Mouse (Mus musculus) embryonic facial prominence, embryonic 14.5 days (tissue): ENCODE measurements around the gene Rpgrip1. TPM values are rescaled to one million over a fixed set of nuclear protein-coding genes. Genes with fewer than 3 reads are reported as not detected.
"Not testable (repeated sequence)": the region's sequence is repeated elsewhere in the genome, so short reads cannot be mapped to it uniquely, and the experiment has no call there.

Experiments used
- ATAC-seq: fragments of 200-750 bp; cut with Nextera tagmentation; 2 replicates; pipeline ENCODE4 v1.8.0; 2017; ENCODE audit warnings: low read depth, moderate number of reproducible peaks, moderate TSS enrichment
- DNase-seq: peaks from one replicate; pipeline ENCODE4 v3.0.0-alpha.2; 2015; ENCODE audit warnings: low spot score
- H3K27ac ChIP-seq: fragments of 300-500 bp; sonication (generic); replicated peaks from 2 replicates; pipeline ENCODE4 v1.5.1; 2014; ENCODE audit warnings: low read depth, mild to moderate bottlenecking, low read length, moderate library complexity
- H3K27me3 ChIP-seq: fragments of 300-500 bp; sonication (generic); replicated peaks from 2 replicates; pipeline ENCODE4 v1.6.1; 2014; ENCODE audit warnings: low read length; ENCODE audit not compliant: control insufficient read depth, insufficient read depth
- H3K36me3 ChIP-seq: fragments of 300-500 bp; sonication (generic); 2 replicates; pipeline ENCODE4 v1.6.1; 2014; ENCODE audit warnings: low read length, mixed read lengths; ENCODE audit not compliant: control insufficient read depth, insufficient read depth
- H3K4me1 ChIP-seq: fragments of 300-500 bp; sonication (generic); 2 replicates; pipeline ENCODE4 v1.6.1; 2014; ENCODE audit warnings: antibody characterized with exemption, low read length; ENCODE audit not compliant: control insufficient read depth, insufficient read depth
- H3K4me2 ChIP-seq: fragments of 300-500 bp; sonication (generic); 2 replicates; pipeline ENCODE4 v1.6.1; 2014; ENCODE audit warnings: low read depth, mild to moderate bottlenecking, low read length, moderate library complexity, mixed read lengths
- H3K4me3 ChIP-seq: fragments of 300-500 bp; sonication (generic); 2 replicates; pipeline ENCODE4 v1.5.1; 2014; ENCODE audit warnings: low read depth, mild to moderate bottlenecking, low read length
- H3K9ac ChIP-seq: fragments of 300-500 bp; sonication (generic); 2 replicates; pipeline ENCODE4 v1.6.1; 2014; ENCODE audit warnings: low read depth, mild to moderate bottlenecking, low read length, moderate library complexity, mixed read lengths
- H3K9me3 ChIP-seq: fragments of 300-500 bp; sonication (generic); 2 replicates; pipeline ENCODE4 v1.6.1; 2016; ENCODE audit warnings: low read length; ENCODE audit not compliant: control insufficient read depth
- WGBS: fragments of 180-500 bp; shearing (Covaris S2); extraction: QIAGEN DNeasy Blood & Tissue Kit; methylation state at CpG from one replicate; pipeline ENCODE4 v1.1.7; 2014; 5-methylcytosine and 5-hydroxymethylcytosine counted together
- polyA plus RNA-seq: library from polyadenylated mRNA; unstranded; fragments of >200 nt; fragmentation: Nextera tagmentation; extraction: Ambion mirVana; gene quantifications from 2 replicates; pipeline ENCODE4 v1.2.1, GENCODE M21; 2014

The Rpgrip1 gene
- 46.7 and 47.0 TPM in 2 replicates for polyA plus RNA-seq

- Histone ChIP-seq H3K27me3 (no peaks in the 10 kb centered on the region), H3K4me3 (no peak within 1 kb of the TSS), H3K36me3 (no peaks in the 10 kb centered on the region), H3K4me1 (no peaks in the 10 kb centered on the region), H3K9me3 (no peaks in the 10 kb centered on the region), H3K27ac (no peak within 1 kb of the TSS), H3K4me2 (no peak within 1 kb of the TSS), H3K9ac (no peak within 1 kb of the TSS)
- no peak for ATAC-seq
- WGBS: 82% methylated on average over 4 of the region's 4 CpGs
- DNase-seq: no peak
These were observed at the start of gene Rpgrip1 for GRCm38 (mm10) chr14:52110346-52110745. Gene Rpgrip1 (plus strand): TSS chr14:52110704.

GRCm38 (mm10) chr14:52060800-52061199 lies 49.7 kb upstream of the Rpgrip1 start:
- Histone ChIP-seq H3K27me3 (no peaks in the 10 kb centered on the region), H3K9me3 (no peaks in the 10 kb centered on the region), H3K4me1 (no peaks in the 10 kb centered on the region), H3K9ac (no peak overlapping the region), H3K4me3 (no peak overlapping the region), H3K27ac (no peak overlapping the region), H3K36me3 (no peaks in the 10 kb centered on the region), H3K4me2 (no peak overlapping the region)
- ATAC-seq: no peak
- DNase-seq: no peak
- WGBS: 93% methylated on average over 1 of the region's 1 CpGs

DNA sequence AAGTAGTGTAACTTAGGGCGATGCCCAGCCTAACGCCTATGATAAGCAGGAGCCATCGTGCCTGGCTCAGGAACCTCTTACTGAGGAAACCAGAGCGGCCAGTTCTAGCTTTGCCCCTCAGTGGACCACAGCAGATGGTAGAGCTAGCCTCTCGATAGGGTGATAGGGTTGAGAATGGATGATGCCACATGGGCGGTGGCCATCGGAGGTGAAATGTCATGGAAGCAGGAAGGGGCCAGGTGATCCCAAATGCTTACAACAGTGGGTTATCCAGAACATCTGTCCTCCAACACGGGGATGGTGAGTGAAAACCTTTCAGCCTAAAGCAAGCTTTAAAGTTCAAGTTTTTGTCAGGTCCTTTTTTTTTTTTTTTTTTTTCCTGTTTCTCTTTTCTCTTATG lies 48.7 kb upstream of the Rpgrip1 start:
- ATAC-seq (no peak), DNase-seq (no peak)
- Histone ChIP-seq H3K27ac (no peak overlapping the region), H3K4me3 (no peak overlapping the region), H3K27me3 (no peaks in the 10 kb centered on the region), H3K9ac (no peak overlapping the region), H3K9me3 (no peaks in the 10 kb centered on the region), H3K4me1 (no peaks in the 10 kb centered on the region), H3K4me2 (no peak overlapping the region), H3K36me3 (no peaks in the 10 kb centered on the region)
- WGBS: 82% methylated on average over 8 of the region's 8 CpGs

DNA sequence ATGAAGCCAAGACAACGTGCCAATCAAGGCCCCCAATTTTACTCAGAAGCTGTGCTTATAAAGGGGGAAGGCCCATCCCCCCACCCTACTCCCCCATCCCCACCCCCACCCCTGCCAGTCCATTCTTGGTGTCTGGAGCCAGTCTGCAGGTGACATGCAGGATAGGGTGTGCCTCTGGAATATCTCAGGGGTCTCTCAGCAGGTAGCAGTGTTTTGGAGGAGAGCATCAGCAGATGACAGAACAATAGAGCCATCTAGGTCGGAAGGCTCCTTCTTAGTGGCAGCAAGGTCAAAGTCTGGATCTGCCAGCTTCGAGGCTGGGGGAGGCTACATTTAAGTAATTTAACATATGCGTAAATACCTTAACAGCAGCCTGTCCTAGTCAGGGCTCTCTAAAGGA lies 44.4 kb upstream of the Rpgrip1 start:
- H3K27me3 ChIP-seq: no peaks in the 10 kb centered on the region
- no peak overlapping the region for H3K4me2 ChIP-seq
- H3K4me1 ChIP-seq: no peaks in the 10 kb centered on the region
- H3K9ac ChIP-seq: no peak overlapping the region
- 60% methylated on average over 4 of the region's 4 CpGs for WGBS
- H3K36me3 ChIP-seq: peaks cover 5% of the 10 kb centered on the region
- H3K4me3 ChIP-seq: no peak overlapping the region
- no peak overlapping the region for H3K27ac ChIP-seq
- no peaks in the 10 kb centered on the region for H3K9me3 ChIP-seq
- DNase-seq (no peak), ATAC-seq (no peak)

DNA sequence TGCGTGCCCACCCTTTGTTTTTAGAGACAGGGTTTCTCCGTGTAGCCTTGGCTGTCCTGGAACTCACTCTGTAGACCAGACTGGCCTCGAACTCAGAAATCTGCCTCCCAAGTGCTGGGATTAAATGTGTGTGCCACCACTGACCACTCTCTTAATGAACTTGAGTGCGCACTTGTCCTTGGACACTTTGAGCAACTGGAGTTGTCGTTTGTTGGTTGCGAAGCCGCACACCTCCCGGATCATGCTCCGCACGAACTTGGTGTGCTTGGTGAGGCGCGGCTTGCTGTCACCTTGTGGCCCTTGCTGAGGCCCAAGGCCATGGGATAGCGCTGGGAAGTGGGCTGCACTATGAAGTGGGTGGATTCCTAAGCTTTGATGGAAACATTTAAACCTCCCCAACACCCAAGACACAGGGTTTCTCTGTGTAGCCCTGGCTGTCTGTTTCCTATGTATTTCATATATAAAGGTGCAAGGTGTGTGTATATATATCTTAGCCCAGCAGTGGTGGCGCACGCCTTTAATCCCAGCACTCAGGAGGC lies 38.8 kb upstream of the Rpgrip1 start:
- Histone ChIP-seq H3K4me1 (no peaks in the 10 kb centered on the region), H3K4me2 (no peak overlapping the region), H3K9ac (no peak overlapping the region), H3K27me3 (no peaks in the 10 kb centered on the region), H3K27ac (no peak overlapping the region), H3K36me3 (peaks cover 60% of the 10 kb centered on the region), H3K9me3 (no peaks in the 10 kb centered on the region), H3K4me3 (no peak overlapping the region)
- ATAC-seq (no peak), DNase-seq (no peak)
- 97% methylated on average over 15 of the region's 15 CpGs for WGBS

DNA sequence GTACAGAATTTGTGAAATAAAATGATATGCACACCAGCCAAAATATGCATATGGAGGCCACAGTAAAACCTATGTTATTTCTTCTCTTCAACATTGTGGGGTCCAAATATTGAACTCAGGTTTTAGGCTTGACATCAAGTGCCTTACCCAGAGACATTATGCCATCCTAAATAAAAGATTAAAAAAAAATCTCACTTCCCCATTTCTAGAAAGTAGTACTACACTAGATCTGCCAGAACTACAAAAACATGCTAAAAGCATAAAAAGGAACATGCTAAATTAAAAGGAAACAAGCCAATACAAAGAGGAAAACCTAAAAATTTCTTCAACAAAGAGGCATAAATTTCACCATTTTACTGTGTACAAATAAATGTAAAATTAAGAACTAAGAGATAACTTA lies 27.4 kb upstream of the Rpgrip1 start:
- H3K9ac ChIP-seq: no peak overlapping the region
- H3K27ac ChIP-seq: no peak overlapping the region
- H3K4me3 ChIP-seq: no peak overlapping the region
- DNase-seq (no peak), ATAC-seq (no peak)
- H3K4me2 ChIP-seq: no peak overlapping the region
- no peaks in the 10 kb centered on the region for H3K9me3 ChIP-seq
- H3K27me3 ChIP-seq: no peaks in the 10 kb centered on the region
- peaks cover 78% of the 10 kb centered on the region for H3K36me3 ChIP-seq
- H3K4me1 ChIP-seq: no peaks in the 10 kb centered on the region

DNA sequence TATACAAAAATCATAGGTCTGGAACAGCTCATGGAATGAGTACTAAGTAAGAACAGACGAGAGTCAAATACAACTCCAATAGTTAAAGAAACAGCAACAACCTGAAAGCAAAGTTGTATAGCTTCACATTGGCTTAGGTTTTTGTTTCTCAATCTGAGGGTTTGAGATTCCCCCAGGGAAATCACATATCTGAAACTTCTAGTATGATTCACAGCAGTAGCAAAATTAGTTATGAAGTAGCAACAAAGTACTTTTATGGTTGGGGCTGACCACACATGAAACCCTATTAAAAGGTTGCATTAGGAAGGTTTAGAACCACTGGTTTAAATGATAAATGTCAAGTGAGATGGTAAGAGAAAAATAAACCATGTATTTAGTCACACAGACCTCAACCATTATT lies 16.0 kb upstream of the Rpgrip1 start:
- Histone ChIP-seq H3K9ac (no peak overlapping the region), H3K4me2 (no peak overlapping the region), H3K4me3 (no peak overlapping the region), H3K4me1 (no peaks in the 10 kb centered on the region), H3K27me3 (no peaks in the 10 kb centered on the region), H3K36me3 (peaks cover 72% of the 10 kb centered on the region), H3K27ac (no peak overlapping the region), H3K9me3 (no peaks in the 10 kb centered on the region)
- DNase-seq: no peak
- ATAC-seq: no peak
- WGBS: 76% methylated on average over 1 of the region's 1 CpGs

GRCm38 (mm10) chr14:52097191-52097590 lies 13.3 kb upstream of the Rpgrip1 start:
- not testable (repeated sequence) for ATAC-seq, DNase-seq
- peaks cover 53% of the 10 kb centered on the region for H3K36me3 ChIP-seq

DNA sequence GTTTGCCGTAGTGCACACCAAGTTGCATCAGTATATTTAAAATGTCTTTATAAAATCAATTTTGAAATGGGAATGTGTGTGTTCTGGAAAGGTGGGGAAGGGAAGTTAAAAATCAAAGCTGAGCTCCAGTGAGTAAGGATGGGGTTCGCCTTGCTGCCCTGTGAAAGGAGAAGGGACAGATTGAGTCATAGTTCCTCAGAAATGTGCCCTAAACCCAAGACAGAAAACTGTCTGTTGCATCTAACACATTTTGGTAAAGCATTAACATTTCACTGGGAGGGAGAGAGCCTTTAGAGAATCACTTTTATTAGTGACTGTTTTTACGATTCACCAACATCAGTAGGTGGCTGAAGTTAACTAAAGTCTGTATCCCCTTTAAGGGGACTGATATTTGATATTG lies 12.1 kb upstream of the Rpgrip1 start:
- peaks cover 41% of the 10 kb centered on the region for H3K36me3 ChIP-seq
- DNase-seq, H3K4me2 ChIP-seq, H3K9ac ChIP-seq, H3K4me3 ChIP-seq, H3K27ac ChIP-seq, H3K9me3 ChIP-seq, H3K27me3 ChIP-seq, ATAC-seq: not testable (repeated sequence)
- 88% methylated on average over 3 of the region's 3 CpGs for WGBS
- peaks cover 11% of the 10 kb centered on the region for H3K4me1 ChIP-seq

More at GRCm38 (mm10) chr14:52097191-52097590, 13.3 kb upstream of the Rpgrip1 start:
- H3K27me3 ChIP-seq, H3K9ac ChIP-seq, H3K4me3 ChIP-seq, H3K9me3 ChIP-seq, H3K27ac ChIP-seq, H3K4me2 ChIP-seq: not testable (repeated sequence)
- 97% methylated on average over 3 of the region's 3 CpGs for WGBS
- H3K4me1 ChIP-seq: peaks cover 11% of the 10 kb centered on the region
